Mouse (Mus musculus) cerebellum, adult 11-12 months (tissue): ENCODE results near the gene Ttll12.

Experiments used
- DNase-seq: peaks from one replicate; pipeline ENCODE4 v3.0.0; 2022

The Ttll12 gene

DNA sequence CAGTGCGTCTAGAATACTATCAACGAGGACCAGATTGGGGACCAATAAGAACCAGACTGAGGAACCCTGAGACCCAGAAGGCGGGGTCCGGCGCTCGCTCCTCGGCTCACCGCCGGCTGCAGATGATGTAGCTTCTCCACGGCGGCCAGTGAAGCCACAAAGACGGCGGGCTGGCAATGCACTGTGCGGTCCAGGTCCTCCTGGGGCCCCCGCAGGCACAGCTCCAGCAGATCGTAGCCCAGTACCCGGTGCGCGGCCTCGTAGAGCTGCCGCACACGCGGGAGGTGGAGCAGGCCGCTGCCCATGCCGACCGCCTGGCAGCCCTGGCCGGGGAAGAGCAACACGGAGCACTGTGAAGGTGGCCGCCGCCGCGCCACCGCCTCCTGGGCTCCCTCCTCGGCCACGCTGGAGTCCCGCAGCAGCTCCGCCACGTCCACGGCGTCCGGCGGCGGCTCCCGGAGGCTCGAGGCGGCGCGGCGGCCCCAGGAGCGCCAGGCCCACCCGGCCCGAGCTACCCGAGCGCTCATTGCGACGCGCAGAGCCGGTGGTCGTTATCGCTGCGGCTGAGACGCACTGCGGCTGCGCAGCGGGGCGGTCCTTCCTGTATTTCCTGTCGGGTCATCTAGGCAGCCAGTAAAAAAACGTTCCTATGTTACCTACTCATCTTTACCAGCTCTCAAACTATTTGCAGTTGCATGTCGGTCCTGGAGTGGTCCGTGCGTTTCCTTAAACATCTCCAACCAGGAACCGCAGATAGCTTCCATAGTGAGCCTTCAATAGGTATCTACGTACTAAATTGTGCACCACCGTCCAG, 39.6 kb downstream of the Ttll12 start:
- peak; percentile 83 for DNase-seq

DNA sequence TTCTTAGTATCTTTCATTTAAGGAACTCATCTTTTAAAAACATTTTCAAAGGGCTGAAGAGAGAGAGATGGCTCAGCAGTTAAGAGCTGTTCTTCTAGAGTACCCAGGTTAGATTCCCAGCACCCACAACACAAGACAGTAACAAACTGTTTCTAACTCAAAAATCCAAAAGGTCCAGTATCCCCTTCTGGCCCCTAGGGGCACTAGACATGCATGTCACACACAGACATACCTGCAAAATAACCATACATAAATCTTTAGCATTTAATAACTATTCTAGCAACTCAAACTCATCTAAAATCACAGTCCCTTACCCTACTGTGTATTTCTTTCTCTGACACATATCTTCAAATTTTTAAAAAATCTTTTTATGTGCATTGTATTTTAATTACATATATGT, 41.1 kb downstream of the Ttll12 start:
- DNase-seq, result no peak

DNA sequence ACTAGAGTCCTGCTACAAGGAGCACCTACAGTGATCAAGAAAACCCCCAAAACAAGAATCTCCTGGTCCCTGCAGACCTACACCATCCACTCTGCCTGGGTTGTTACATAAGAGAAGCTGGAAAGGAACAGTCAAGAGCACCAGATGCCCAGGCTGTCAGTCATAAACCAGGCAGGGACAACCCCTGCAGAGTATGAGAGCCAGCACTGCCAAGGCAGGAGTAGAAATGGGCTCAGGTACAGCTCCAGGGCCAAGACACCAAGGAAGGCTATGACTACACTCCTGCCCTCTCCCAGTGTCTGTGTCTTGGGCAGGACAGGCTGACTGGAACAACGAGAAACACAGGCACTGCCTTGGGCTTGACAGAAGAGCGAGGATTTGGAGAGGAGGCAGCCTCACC, 44.8 kb downstream of the Ttll12 start:
- no peak for DNase-seq

DNA sequence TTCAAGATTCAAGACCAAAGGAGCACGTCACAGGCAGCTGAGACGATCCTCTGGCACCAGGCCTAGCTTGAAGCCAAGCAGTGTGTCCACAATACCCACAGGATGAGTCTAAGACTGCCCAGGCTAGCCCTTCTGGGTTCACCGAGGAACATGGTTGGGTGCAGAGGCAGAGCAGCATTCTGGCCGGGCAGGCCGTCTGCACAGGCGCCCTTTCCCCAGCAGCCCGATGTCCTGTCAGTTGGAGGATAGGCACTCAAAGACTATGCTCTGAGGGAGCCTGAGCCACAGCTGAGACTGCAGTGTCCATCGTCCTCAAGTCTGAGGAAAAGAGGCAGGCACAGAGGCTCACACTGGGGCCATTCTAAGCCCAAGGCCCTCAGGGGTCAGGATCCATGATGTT, 47.8 kb downstream of the Ttll12 start:
- DNase-seq, result no peak

DNA sequence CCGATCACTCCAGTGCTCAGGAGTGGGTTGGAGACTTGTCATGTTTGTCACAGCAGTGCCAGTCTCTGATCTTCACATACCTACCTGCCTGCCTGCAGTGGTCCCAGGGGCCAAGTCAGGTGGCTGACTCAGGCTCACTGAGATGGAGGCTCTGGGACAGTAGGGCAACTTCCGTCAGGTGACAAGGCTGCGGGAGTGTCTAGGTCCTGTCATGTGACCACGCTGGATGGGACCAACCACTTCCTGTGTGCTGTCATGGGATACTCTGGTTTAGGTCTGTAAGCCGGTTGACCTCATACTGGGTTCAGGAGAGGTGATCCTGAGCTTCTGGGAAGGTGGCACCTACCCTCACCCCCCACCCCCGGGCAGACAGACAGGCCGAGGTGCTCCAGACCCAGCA, 48.9 kb downstream of the Ttll12 start:
- no peak for DNase-seq

DNA sequence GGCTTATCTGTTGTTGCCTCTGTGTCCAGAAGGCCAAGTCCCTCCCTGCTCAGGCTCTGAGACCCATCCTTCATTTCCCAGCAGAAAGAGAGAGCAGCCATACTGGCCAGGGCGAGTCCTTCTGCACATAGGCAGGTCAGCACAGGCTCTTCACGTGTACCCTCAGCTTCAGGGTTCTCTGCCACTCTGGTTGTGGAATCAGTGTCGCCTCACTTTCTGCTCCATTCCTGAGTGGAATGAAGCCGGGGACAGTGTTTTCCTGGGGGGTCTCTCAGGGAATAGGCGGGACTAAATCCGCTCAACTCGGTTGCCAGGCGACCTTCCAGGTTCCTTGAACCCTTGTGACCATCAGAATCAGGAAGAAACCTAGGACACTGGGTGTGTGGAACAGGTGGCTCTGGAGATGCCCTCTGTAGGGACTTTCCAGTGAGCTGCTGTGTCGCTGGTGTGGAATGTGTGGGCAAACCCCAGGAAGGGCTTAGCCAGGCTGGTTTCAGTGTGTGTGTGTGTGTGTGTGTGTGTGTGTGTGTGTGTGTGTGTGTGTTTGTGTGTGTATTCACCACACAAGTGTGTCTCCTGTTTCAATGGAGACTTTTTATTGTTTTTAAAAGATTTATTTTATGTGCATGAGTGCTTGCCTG, 53.2 kb downstream of the Ttll12 start:
- DNase-seq, result no peak

DNA sequence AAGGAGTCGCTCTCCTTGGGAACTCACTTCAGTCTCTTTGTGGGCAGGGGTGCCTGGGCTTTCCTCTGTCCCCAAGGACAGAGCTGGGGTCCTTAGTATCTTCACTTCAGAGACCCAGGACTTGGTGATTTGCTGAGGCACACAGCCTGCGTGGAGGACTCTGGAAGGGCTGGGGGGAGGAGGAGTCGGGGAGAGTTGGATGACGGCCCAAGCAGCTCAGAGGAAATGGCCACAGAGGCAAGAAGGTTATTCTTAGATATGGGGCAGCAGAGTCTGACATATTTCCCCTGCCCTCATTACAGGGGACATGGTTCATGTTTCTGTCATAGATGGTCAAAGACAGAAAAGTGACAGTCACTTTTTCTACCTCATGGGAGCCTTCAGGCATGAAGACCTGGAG, 55.1 kb downstream of the Ttll12 start:
- DNase-seq, result no peak

DNA sequence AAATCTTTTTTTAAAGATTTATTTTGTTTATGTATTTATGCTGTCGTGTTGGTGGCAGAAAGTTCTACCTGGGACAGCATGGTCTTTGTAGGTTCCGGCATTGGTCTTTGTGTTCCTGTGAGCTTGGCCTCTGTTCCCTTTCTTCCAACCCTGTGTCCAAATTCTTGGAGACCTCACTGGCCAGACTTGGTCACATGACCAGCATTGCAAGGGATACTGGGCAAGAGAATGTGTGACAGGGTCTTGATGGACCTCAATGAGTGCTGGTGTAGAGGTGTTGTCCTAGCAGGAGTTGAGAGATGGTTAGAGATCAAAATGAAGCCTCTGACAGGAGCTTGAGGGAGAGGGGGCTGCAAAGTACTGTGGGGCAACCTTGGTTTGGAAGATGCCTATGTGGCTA, 56.1 kb downstream of the Ttll12 start:
- no peak for DNase-seq

DNA sequence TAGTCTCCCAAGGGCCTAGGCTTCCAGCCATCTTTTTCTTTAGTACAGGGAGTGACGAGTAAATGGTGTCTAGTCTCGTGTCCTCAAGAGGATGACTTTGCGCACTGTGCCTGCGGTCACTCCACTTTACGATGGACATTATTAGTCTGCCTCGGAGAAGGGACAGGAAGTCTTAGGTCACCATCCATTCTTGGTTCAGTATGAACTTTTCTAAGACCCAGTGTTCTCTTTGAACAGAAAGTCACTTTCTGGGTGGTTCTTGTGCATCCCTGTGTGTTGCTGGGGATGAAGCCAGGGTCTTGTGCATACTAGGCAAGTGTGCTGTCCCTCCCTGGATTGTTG, 59.1 kb downstream of the Ttll12 start:
- DNase-seq, result no peak

DNA sequence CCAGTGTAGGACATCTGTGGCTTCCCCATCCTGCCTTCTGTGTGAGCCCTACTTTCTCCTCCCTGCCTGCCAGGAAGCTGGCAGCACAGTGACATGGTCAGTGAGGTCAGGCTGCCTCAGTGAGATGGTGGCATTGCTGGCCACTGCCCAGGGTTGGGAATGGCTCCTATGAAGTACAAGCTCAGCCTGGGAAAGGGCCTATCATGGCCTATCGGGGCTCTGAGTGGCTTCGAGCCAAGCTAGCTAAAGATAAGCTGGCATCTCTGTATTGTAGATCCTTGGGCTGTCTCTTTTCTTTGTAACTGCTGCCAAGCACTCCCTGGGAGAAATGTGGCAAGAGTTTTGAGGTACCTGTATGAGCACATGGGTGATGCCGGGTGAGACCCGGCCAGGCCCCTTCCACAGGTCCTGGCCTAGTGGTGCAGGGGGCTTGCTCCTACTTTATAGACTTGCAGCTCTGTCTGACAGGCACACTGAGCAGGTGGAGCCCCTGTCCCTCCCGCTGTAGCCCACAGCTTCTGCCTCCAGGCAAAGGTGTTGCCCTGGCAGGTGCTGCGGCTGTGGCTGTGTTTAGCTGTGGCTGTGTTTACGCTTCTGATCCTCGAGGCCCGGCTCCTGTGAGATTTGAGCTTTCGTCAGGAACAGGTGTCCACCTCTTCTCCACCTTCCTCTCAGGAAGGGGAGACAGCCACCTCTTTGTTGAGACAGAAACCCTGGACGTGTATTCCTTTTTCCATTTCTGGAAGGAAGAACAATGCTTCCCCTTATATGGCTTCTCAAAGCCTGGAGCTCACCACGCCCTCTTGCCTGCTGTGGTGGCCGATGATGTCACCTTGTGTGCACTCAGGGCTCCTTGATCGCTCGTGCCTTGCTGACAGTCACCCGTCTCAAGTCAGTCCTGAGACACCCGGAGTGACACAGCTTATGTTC, 59.7 kb downstream of the Ttll12 start:
- no peak for DNase-seq

DNA sequence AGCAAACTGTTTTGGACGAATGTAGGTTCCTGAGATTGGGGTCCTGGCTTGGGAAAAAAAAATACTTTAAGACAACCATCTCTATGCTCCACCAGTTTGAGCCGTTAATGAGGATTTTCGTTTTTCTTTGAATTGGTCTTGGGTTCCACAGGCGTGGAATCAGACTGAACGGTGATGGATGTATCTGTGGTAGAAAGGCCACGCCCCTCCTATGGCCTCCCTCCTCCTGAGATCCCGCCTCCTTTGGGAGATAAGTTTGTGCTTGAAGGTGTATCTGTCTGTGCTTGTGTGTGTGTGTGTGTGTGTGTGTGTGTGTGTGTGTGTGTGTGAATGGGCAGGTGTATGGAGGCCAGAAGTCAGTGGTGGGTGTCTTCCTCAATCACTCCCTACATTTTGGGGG, 62.4 kb downstream of the Ttll12 start:
- no peak for DNase-seq

DNA sequence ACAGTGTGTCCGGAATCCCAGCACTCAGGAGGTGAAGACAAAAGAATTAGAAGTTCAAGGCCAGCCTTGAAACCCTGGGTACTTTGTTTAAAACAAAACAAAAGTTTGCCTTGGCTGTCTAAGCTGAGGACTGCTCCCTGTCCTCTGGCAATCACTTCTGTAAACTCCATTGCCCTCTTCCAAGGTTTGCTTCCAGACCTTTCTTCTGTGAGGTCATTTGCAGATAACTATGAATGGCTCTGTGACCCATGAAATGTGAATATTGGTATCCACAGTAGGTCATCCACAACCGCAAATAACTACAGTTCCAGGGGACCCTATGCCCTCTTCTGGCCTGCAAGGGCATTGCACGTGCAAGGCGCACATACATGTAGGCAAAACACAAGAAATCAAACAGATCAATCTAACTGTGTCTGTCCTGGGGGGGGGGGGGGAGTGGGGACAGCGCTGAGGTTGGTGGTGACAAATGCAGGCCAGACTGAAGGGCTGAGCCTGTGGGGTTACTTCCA, 62.9 kb downstream of the Ttll12 start:
- no peak for DNase-seq

DNA sequence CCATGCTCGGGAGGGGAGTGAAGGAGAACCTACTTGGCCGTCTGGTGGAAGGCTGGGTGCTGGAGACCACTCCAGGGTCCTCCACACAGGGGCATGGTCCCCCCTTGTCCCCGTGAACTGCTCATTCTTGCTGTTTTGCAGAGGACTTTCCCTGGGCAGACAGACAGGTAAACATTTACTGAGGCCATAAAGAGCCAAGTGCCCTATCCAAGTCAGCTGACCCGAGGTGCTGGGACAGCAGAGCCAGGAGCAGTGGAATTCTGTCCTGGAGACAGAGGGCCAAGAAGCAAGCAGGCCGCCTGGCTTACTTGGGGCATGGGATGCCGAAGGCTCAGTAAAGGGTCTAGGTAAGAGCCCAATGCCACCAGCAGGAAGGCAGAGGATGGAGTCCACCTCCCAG, 64.3 kb downstream of the Ttll12 start:
- DNase-seq, result no peak

DNA sequence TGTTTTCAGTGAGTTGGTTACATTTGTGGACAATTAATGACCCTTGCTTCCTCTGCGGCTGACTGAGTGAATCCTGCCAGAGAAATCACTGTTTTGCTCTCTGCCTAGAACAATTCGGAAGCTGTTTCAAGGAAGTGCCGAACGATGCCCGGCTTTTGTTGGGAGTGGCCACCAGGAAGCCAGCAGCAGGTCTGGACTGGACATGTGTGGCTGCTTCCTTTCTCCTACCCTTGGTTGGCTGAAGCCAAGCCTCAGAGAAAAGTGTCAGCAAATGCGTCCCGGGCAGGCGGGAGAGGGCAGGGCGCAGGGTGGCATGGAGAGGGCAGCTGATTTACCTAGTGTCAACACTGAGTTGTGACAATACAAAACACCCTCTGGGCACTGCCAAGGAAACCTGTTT, 64.7 kb downstream of the Ttll12 start:
- no peak for DNase-seq

DNA sequence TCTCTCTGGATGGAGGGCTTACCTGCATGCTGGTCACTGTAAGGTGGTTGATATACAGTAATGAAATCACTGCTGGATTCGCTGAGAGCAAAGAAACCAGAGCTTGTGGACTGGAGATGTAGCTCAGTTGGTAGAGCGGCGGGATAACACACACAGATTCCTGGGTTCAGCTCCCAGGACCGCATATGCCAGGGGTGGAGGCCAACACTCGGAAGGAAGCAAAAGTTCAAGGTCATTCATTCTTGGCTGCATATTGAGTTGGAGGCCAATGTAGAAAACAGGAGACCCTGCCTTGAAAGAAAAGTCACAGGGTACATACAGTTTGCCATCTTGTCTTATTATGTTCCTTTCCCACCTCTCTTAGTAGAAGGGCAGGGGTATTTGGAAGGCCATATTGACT, 65.2 kb downstream of the Ttll12 start:
- no peak for DNase-seq

DNA sequence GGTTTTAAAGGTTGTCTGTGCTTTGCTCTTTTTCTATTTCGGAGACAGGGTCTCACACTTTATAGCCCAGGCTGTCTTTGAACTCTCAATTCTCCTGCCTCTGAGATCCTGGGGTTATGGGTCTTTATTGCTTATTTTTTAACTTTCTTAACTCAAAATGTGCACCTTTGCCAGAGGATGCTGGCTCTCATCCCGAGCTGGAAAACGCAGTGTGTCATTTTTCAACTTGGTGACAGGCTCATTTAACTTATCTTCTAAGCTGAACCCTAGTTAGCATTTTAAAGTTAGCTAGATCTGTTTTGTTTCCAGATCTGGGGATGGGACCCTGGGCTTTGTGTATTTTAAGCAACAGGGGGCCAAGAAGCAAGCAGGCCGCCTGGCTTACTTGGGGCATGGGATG, 66.1 kb downstream of the Ttll12 start:
- DNase-seq, result no peak

DNA sequence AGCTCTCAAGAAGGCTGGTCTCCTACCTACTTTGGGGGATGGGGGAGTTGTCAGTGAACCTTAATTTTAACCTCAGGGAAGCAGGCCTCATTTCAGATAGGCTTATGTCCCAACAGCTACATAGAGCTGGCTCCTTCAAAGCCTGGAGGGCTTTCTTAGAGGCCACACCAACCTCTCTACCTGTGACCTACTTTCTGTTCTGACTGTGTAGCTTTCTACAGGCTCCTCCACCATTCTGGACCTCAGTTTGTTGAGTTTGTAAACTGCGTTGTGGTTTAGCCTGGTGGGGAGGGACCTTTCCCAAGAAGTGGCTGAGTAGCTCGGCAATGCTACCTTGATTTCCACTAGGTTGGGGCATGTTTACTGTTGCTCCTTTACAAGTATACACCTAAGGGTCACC, 67.2 kb downstream of the Ttll12 start:
- DNase-seq, result no peak

DNA sequence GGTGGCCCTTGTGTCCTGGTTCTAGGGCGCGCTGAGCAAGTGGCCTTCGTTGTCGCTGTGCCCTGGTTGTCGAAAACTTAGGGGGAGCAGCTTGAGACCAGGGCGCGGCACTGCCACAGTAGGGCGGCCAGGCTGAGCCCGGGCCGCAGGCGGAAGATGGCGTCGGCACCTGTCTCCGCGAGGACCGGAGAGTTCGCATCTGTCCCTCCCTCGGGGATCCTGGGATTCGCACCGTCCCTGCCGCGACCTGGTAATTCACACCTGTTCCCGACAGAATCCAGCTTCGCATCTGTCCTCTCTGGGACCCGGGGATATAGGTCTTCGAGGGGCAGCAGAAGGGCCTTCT, 67.9 kb downstream of the Ttll12 start:
- DNase-seq, result no peak

DNA sequence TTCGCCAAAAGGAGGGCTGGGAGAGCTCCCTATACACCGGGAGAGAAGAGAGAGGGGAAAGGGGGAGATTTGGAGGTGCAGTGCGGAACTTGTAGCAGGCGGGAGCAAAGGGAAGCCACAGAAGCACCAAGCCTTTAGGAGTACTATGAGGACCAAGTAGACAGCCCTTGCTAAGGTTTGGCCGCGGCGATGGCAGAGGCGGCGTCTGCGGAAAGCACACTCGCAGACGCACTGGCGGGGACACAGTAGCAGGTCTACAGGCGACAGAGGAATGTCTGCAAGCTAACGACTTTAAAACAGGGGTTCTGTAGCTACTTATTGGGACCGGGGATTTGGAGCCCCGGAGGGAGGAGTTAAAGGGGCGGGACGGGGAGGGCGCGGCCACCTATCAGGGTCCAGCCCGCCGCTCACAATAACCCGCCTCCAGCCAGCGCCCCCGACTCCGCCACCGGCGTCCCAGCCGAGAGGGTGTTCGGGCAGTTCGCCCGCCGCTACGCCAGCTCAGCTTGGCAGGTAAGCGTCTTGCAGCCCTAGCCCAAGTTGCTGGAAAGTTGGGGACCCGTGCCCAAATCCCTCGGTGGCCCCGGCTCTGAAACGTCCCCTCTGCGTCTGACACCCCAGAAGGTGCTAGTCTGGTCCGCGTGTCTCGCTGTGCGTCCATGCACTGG, 68.4 kb downstream of the Ttll12 start, which contains the start of gene Bik:
TSS of gene Bik (plus strand) at position 439 of the 668 bp plus-strand sequence.
- no peak for DNase-seq
